Mouse (Mus musculus) forelimb bud, embryonic 11.5 days (tissue): ENCODE results near the gene Ogdh.
A peak's percentile ranks its signal among the peaks of the same experiment; 100 is the strongest.

Source experiments
- DNase-seq: peaks from one replicate; pipeline ENCODE4 v3.0.0-alpha.2; 2012; ENCODE audit warnings: low read depth, low spot score

The Ogdh gene

GRCm38 (mm10) chr11:6294632-6295031 is 3.2 kb downstream of the Ogdh start:
- DNase-seq, result no peak

- DNase-seq, result no peak
These were observed 4.6 kb downstream of the Ogdh start for GRCm38 (mm10) chr11:6296077-6296476.

GRCm38 (mm10) chr11:6299435-6299834 is 8.0 kb downstream of the Ogdh start:
- DNase-seq, result no peak

GRCm38 (mm10) chr11:6302793-6303192 is 11.4 kb downstream of the Ogdh start:
- no peak for DNase-seq

- DNase-seq, result no peak
These were observed 14.6 kb downstream of the Ogdh start for GRCm38 (mm10) chr11:6305943-6306430.

GRCm38 (mm10) chr11:6308181-6308580 is 16.7 kb downstream of the Ogdh start:
- DNase-seq, result no peak

GRCm38 (mm10) chr11:6313874-6314406 is 22.5 kb downstream of the Ogdh start:
- DNase-seq, result no peak

GRCm38 (mm10) chr11:6316821-6317220 is 25.4 kb downstream of the Ogdh start:
- no peak for DNase-seq

DNA sequence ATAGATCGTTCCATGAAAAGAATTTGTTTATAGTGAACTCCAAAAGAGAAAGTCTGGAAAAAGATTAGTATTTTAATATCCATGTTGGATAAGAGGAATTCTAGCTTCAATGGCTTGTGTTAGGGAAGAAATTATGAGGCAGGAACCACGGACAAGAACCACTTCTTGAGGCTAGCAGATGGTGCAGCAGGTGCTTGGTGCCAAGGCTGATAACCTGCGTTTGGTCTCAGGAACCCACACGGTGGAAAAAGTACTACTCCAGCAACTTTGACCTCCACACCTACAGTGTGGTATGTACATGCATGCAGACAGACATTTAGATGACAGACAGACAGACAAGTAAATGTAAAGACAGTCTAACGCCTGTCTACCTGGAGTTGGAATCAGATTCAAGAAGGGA is 27.1 kb downstream of the Ogdh start:
- no peak for DNase-seq

- DNase-seq, result no peak
These were observed 27.9 kb downstream of the Ogdh start for GRCm38 (mm10) chr11:6319374-6319773.

DNA sequence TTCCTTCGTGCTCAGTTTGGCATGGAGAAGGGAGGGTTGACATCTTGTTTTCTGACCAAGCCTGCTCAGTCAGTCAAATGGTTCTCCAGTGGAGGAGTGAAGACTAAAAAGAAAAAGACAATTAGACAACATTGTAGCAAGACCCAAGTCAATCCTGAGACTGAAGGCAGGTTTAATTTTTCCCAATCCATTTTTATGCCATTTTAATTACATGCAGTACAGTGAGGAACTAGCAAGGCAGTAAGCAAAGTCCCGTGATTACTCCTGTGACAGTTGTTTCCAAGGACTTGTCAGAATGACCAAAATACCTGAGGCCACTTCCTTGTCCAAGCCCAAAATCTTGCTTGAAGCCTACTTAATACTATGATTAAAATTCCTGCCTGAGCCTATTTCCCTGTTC is 30.7 kb downstream of the Ogdh start:
- no peak for DNase-seq

- DNase-seq, result no peak
These were observed 31.9 kb downstream of the Ogdh start for GRCm38 (mm10) chr11:6323348-6323747.

GRCm38 (mm10) chr11:6331256-6331655 is 39.8 kb downstream of the Ogdh start:
- DNase-seq, result no peak

DNA sequence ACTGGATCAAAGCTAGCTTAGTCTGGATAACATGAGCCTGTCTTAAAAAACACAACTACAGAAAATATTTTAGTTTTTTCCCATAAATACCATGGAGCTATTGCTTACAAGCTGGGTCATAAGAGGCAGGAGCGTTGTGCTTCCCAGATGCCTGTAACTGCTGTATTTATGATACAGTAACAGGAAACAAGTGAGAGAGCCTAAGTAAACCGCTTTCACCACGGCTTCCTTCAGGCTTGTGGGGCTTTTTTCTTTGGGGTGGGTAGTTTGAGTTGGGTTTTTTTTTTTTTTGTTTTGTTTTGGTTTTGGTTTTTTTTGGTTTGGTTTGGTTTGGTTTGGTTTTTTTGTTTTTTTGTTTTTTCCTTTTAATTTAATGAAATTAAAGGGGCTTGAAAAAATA is 41.2 kb downstream of the Ogdh start:
- DNase-seq, result no peak

GRCm38 (mm10) chr11:6333403-6333802 is 42.0 kb downstream of the Ogdh start:
- no peak for DNase-seq

DNA sequence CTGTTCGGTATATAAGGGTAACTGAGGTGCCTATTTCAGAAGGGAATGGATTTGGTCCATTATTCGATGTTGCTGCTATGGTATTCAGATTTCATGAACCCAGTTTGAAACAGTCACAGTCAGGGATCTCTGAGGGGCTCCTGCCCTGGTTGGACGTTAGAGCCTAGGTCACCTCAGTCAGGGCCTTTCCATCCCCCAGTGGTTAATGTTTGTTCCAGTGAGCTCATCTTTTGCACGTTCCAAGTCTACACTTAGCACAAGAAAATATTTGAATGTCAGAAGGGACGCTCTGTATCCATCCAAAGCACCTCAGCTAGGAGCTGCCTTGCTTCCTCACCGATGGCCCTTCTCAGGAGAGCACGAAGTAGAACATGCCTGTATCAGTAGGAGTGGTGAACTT is 43.9 kb downstream of the Ogdh start:
- DNase-seq, result no peak

DNA sequence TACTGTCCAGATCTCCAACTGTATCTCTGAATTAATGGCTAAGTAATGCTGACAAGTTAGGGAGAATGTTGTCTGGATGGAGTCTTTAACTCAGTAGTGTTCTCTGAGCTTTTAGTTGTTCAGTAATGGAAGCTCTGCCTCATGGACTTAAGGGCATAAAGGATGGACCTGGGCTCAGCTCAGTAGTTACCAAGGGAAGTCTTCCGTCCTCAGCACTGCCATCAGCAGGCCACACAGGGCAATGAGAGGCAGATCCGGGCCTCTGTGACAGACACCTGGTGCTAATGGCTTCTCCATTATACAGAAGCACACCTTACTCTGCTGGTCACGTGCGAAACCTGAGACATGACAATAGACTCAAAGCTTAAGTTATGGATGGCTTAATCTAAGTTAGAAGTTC is 45.3 kb downstream of the Ogdh start:
- no peak for DNase-seq

- DNase-seq, result no peak
These were observed 54.5 kb downstream of the Ogdh start for GRCm38 (mm10) chr11:6345956-6346355.

- no peak for DNase-seq
These were observed 55.5 kb downstream of the Ogdh start for GRCm38 (mm10) chr11:6346966-6347365.

- no peak for DNase-seq
These were observed 57.3 kb downstream of the Ogdh start for GRCm38 (mm10) chr11:6348681-6349200.

- peak; percentile 12 for DNase-seq
These were observed 58.2 kb downstream of the Ogdh start for GRCm38 (mm10) chr11:6349586-6349985.

- no peak for DNase-seq
These were observed 63.7 kb downstream of the Ogdh start for GRCm38 (mm10) chr11:6355106-6355505.

DNA sequence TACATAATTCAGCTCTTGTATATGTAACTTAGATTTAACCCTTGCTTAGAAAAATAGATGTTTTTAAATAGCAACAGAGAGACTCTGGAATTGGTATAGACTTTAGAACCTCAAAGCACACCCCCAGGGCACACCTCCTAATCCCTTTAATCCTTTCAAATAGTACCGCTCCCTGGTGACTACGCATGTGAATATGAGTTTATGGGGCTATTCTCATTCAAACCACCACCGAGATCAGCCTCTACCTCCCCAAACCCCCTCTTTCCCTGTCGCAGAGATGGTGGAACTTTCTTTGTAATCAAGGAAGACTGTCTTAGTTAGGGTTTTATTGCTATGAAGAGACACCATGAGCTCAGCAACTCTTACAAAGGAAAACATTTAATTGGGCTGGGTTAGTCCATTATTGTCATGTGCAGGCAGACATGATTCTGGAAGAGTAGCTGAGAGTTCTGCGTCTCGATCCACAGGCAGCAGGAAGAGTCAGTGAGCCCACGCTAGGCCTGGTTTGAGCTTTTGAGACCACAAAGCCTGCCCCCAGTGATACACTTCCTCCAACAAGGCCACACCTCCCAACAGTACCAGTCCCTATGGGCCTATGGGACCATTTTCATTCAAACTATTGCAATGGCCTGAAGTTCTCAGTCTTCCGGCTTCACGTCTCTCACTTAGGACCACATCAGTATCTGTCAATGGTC is 73.3 kb downstream of the Ogdh start:
- DNase-seq, result no peak
